Mouse (Mus musculus) neural tube, embryonic 11.5 days (tissue): ENCODE data around the gene Dram2. TPM values are rescaled to one million over a fixed set of nuclear protein-coding genes. Genes with fewer than 3 reads are reported as not detected.
A peak's percentile ranks its signal among the peaks of the same experiment; 100 is the strongest.

Source experiments
- ATAC-seq: fragments of 200-750 bp; cut with Nextera tagmentation; 2 replicates; pipeline ENCODE4 v1.8.0; 2017; ENCODE audit warnings: moderate number of reproducible peaks, mild to moderate bottlenecking, moderate TSS enrichment, moderate library complexity; ENCODE audit not compliant: insufficient read depth, low FRiP score, low TSS enrichment
- DNase-seq: peaks from one replicate; pipeline ENCODE4 v3.0.0-alpha.2; 2015; ENCODE audit warnings: low spot score
- H3K27ac ChIP-seq: fragments of 300-500 bp; sonication (generic); 2 replicates; pipeline ENCODE4 v1.5.1; 2014; ENCODE audit warnings: low read depth, mild to moderate bottlenecking, low read length
- H3K27me3 ChIP-seq: fragments of 300-500 bp; sonication (generic); 2 replicates; pipeline ENCODE4 v1.6.1; 2014; ENCODE audit warnings: mild to moderate bottlenecking, low read length, mixed read lengths; ENCODE audit not compliant: control insufficient read depth, insufficient read depth
- H3K36me3 ChIP-seq: fragments of 300-500 bp; sonication (generic); 2 replicates; pipeline ENCODE4 v1.6.1; 2014; ENCODE audit warnings: mild to moderate bottlenecking, low read length, moderate library complexity, mixed read lengths; ENCODE audit not compliant: control insufficient read depth, insufficient read depth
- H3K4me1 ChIP-seq: fragments of 300-500 bp; sonication (generic); 2 replicates; pipeline ENCODE4 v1.6.1; 2014; ENCODE audit warnings: low read length, mixed read lengths; ENCODE audit not compliant: control insufficient read depth, insufficient read depth
- H3K4me2 ChIP-seq: fragments of 300-500 bp; sonication (generic); 2 replicates; pipeline ENCODE4 v1.6.1; 2014; ENCODE audit warnings: low read depth, mild to moderate bottlenecking, moderate library complexity
- H3K4me3 ChIP-seq: fragments of 300-500 bp; sonication (generic); 2 replicates; pipeline ENCODE4 v1.5.1; 2014; ENCODE audit warnings: low read depth, low read length
- H3K9ac ChIP-seq: fragments of 300-500 bp; sonication (generic); 2 replicates; pipeline ENCODE4 v1.6.1; 2014; ENCODE audit warnings: mild to moderate bottlenecking, low read length
- H3K9me3 ChIP-seq: fragments of 300-500 bp; sonication (generic); 2 replicates; pipeline ENCODE4 v1.6.1; 2016; ENCODE audit warnings: low read length; ENCODE audit not compliant: control insufficient read depth
- WGBS: fragments of 180-500 bp; shearing (Covaris S2); extraction: QIAGEN DNeasy Blood & Tissue Kit; methylation state at CpG from one replicate; pipeline ENCODE4 v1.1.7; 2014; 5-methylcytosine and 5-hydroxymethylcytosine counted together
- polyA plus RNA-seq: library from polyadenylated mRNA; unstranded; fragments of >200 nt; fragmentation: Nextera tagmentation; extraction: Ambion mirVana; gene quantifications from 2 replicates; pipeline ENCODE4 v1.2.1, GENCODE M21; 2014

Gene Dram2
- polyA plus RNA-seq, 1 experiment from 2014 or later = 56.6 TPM

- no peaks in the 10 kb centered on the region for H3K9me3 ChIP-seq
- 93% methylated on average over 8 of the region's 8 CpGs for WGBS
- ATAC-seq = no peak
- peaks cover 6% of the 10 kb centered on the region; the same call in 1 of the 2 replicates for H3K4me1 ChIP-seq
- no peaks in the 10 kb centered on the region for H3K36me3 ChIP-seq
- H3K4me3 ChIP-seq = no peak overlapping the region
- no peak overlapping the region for H3K9ac ChIP-seq
- no peaks in the 10 kb centered on the region for H3K27me3 ChIP-seq
- no peak overlapping the region for H3K4me2 ChIP-seq
- DNase-seq = no peak
- H3K27ac ChIP-seq = no peak overlapping the region
Observed at GRCm38 (mm10) chr3:106544721-106545316, 2.8 kb upstream of the Dram2 start.

- DNase-seq (peak; percentile 39), ATAC-seq (peak; percentile 35)
- Histone ChIP-seq H3K9me3 (no peaks in the 10 kb centered on the region), H3K36me3 (no peaks in the 10 kb centered on the region), H3K4me3 (peak overlapping the region; percentile 72), H3K27ac (peak overlapping the region; percentile 90), H3K9ac (peak overlapping the region; percentile 90), H3K4me2 (peak overlapping the region; percentile 58), H3K4me1 (peaks cover 6% of the 10 kb centered on the region; the same call in 1 of the 2 replicates), H3K27me3 (no peaks in the 10 kb centered on the region)
- WGBS = 0% methylated on average over 27 of the region's 27 CpGs
Observed at GRCm38 (mm10) chr3:106547924-106548539, 434 bp downstream of the Dram2 start.

GRCm38 (mm10) chr3:106548971-106549370 lies 1.4 kb downstream of the Dram2 start:
- H3K9ac ChIP-seq = no peak overlapping the region
- WGBS = 22% methylated on average over 3 of the region's 3 CpGs

DNA sequence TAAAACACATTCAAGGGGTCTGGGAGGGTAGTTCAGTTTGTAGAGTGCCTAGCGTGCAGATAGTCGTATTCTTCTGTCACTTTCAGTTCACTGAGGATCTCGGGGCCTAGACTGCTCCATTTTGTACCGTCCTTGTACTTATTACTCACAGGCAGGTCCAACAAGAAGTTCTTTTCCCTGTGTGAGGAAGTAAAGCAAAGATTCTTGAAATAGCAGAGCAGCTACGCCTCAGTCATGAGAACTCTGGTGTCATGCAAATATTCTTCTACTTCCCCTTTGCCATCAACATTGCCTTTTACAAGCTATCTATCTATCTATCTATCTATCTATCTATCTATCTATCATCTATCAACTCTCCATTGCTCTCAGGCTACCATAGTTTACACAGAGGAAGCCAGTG lies 5.8 kb downstream of the Dram2 start:
- no peak overlapping the region for H3K4me3 ChIP-seq
- 93% methylated on average over 5 of the region's 5 CpGs for WGBS

More at GRCm38 (mm10) chr3:106548971-106549370, 1.4 kb downstream of the Dram2 start:
- no peak for ATAC-seq
- Histone ChIP-seq H3K4me1 (peaks cover 6% of the 10 kb centered on the region; the same call in 1 of the 2 replicates), H3K36me3 (no peaks in the 10 kb centered on the region), H3K27ac (no peak overlapping the region), H3K4me2 (peak overlapping the region; percentile 14; the same call in 1 of the 2 replicates), H3K4me3 (no peak overlapping the region), H3K27me3 (no peaks in the 10 kb centered on the region), H3K9me3 (no peaks in the 10 kb centered on the region)
- DNase-seq = no peak

GRCm38 (mm10) chr3:106555743-106556250 lies 8.2 kb downstream of the Dram2 start:
- Histone ChIP-seq H3K27ac (no peak overlapping the region), H3K27me3 (no peaks in the 10 kb centered on the region), H3K9me3 (no peaks in the 10 kb centered on the region), H3K4me1 (no peaks in the 10 kb centered on the region), H3K36me3 (no peaks in the 10 kb centered on the region), H3K9ac (no peak overlapping the region), H3K4me2 (no peak overlapping the region), H3K4me3 (no peak overlapping the region)
- no peak for DNase-seq
- ATAC-seq = no peak
- WGBS = 94% methylated on average over 3 of the region's 3 CpGs

More for the DNA sequence above, 5.8 kb downstream of the Dram2 start:
- ATAC-seq (no peak), DNase-seq (no peak)
- Histone ChIP-seq H3K9me3 (no peaks in the 10 kb centered on the region), H3K27me3 (no peaks in the 10 kb centered on the region), H3K4me2 (no peak overlapping the region), H3K36me3 (no peaks in the 10 kb centered on the region), H3K9ac (no peak overlapping the region), H3K27ac (no peak overlapping the region), H3K4me1 (peaks cover 1% of the 10 kb centered on the region; the same call in 1 of the 2 replicates)

DNA sequence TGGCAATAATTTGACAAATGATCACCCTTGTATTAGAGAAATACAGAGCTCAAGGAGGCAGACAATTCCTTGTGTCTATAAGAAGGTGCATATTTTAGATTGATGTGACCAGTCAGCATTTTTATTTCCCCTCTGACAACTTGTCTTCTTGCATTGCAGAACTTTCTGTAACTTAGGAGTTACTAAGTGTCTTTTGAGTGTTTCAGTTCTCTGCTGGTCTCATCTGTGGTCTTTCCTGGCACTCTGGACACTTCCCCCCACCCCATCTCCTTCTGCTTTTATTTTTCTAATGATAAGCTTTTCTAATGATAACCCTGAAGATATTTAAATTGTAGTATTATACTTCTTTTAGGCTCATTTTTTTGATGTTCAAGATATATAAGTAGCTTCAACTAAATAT lies 10.7 kb downstream of the Dram2 start:
- H3K4me2 ChIP-seq = no peak overlapping the region
- DNase-seq = no peak
- ATAC-seq = no peak

GRCm38 (mm10) chr3:106565876-106566275 lies 18.3 kb downstream of the Dram2 start:
- no peak for DNase-seq
- no peaks in the 10 kb centered on the region for H3K9me3 ChIP-seq

More for the DNA sequence above, 10.7 kb downstream of the Dram2 start:
- no peaks in the 10 kb centered on the region for H3K4me1 ChIP-seq
- no peaks in the 10 kb centered on the region for H3K27me3 ChIP-seq
- H3K9ac ChIP-seq = no peak overlapping the region
- H3K9me3 ChIP-seq = no peaks in the 10 kb centered on the region
- H3K36me3 ChIP-seq = no peaks in the 10 kb centered on the region
- no peak overlapping the region for H3K27ac ChIP-seq
- H3K4me3 ChIP-seq = no peak overlapping the region

DNA sequence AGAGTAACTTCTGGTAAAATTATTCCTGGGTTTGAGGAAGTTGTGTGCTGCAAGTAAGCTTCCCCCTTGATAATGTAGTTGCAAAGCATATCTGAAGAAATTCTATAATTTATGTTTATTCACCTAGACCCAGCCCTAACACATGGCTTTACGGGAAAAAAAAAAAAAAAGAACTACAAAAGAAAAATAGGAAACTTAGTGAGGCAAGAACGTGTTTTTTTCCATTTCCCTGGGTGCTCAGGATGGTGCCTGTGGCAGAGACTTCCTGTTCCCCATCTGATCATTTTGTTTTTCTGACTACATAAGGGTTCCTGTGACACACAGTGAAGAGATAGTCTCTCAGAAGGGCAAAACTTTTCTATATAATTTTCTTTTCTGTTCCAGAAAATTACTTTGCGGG lies 25.6 kb downstream of the Dram2 start:
- Histone ChIP-seq H3K4me3 (no peak overlapping the region), H3K27ac (no peak overlapping the region), H3K4me2 (no peak overlapping the region), H3K27me3 (no peaks in the 10 kb centered on the region), H3K36me3 (no peaks in the 10 kb centered on the region), H3K9me3 (no peaks in the 10 kb centered on the region), H3K9ac (no peak overlapping the region), H3K4me1 (no peaks in the 10 kb centered on the region)
- 91% methylated on average over 3 of the region's 3 CpGs for WGBS
- no peak for DNase-seq
- no peak for ATAC-seq

More at GRCm38 (mm10) chr3:106565876-106566275, 18.3 kb downstream of the Dram2 start:
- Histone ChIP-seq H3K4me3 (no peak overlapping the region), H3K36me3 (no peaks in the 10 kb centered on the region), H3K4me1 (no peaks in the 10 kb centered on the region), H3K27me3 (no peaks in the 10 kb centered on the region), H3K4me2 (no peak overlapping the region), H3K9ac (no peak overlapping the region), H3K27ac (no peak overlapping the region)
- no peak for ATAC-seq
- WGBS = 87% methylated on average over 3 of the region's 3 CpGs

DNA sequence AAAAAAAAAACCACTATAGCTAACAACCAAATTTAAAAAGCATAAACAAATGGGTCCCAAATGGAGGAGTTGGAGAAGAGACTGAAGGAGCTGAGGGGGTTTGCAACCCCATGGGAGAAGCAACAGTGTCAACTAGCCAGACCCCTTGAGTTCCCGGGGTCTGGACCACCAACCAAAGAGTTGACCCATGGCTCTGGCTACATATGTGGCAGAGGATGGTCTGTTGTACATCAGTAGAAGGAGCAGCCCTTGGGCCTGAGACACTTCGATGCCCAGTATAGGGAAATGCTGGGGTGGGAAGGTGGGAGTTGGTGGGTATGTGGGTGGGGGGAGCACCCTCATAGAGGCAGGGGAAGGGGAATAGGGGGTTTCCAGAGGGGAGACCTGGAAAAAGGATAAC lies 31.7 kb downstream of the Dram2 start:
- DNase-seq (no peak), ATAC-seq (0 out of 2 replicates have a peak, but pooled peaks have one; percentile 13)
- H3K4me1 ChIP-seq = no peaks in the 10 kb centered on the region
- H3K9ac ChIP-seq = no peak overlapping the region
- no peaks in the 10 kb centered on the region for H3K36me3 ChIP-seq
- WGBS = 86% methylated on average over 2 of the region's 2 CpGs
- H3K4me2 ChIP-seq = no peak overlapping the region
- no peaks in the 10 kb centered on the region for H3K9me3 ChIP-seq
- H3K27me3 ChIP-seq = no peaks in the 10 kb centered on the region
- H3K27ac ChIP-seq = no peak overlapping the region
- H3K4me3 ChIP-seq = no peak overlapping the region
